Mouse (Mus musculus) urinary bladder, adult 2 months (tissue): ENCODE results near the gene Ube2u. TPM values are rescaled to one million over a fixed set of nuclear protein-coding genes. Genes with fewer than 3 reads are reported as not detected.
A peak's percentile ranks its signal among the peaks of the same experiment; 100 is the strongest.

Experiments used
- DNase-seq: peaks from one replicate; pipeline ENCODE4 v3.0.0; 2022; ENCODE audit warnings: low spot score
- polyA plus RNA-seq: library from polyadenylated mRNA; depleted of rRNA; stranded (reverse); fragments of >200 nt; gene quantifications from 2 replicates; pipeline ENCODE4 v1.2.3, GENCODE M21; 2012

The Ube2u gene
- polyA plus RNA-seq, 1 experiment: 0.12 TPM

DNA sequence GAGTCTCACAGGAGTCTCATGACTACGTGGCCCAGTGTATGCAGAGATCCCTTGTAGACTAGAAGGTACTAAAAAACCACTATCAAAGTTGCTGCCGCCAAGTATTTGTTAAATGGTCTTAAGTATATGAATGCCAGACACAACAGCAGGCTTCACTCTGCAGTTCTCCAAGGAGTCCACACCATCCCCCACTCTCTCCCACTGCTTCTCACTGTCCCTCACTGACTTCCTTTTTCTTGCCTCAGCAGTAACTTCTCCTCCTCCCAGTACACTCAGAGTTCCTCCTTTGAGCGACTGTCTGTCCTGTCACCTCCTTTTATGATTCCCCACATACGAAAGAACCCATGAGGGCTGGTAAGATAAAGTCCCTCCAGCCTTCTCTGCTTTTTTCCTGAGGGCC is 69.3 kb downstream of the Ube2u start:
- DNase-seq: no peak

GRCm38 (mm10) chr4:100553296-100553695 is 74.6 kb downstream of the Ube2u start:
- no peak for DNase-seq

- peak; percentile 54 for DNase-seq
These were observed 109.9 kb downstream of the Ube2u start for GRCm38 (mm10) chr4:100588236-100589206.

DNA sequence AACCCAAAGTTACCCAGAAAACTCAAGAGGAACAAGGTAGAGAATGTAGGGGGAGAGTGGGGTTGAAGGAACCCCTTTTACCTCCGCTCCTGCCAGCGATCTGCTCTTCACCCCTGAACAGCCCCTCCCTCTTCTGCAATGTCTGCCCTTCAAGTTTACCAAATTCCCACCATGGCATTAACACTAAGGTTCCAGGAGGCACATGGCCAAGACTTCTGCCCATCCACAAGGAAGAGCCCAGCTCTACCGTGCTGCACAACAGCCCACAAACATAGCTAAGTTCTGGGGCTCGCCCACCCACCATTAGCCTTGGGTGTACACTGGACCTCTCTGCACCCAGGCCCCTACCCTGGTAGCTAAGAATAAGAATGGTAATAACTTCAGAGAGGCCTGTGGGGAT is 117.1 kb downstream of the Ube2u start:
- DNase-seq: no peak

GRCm38 (mm10) chr4:100596630-100597029 is 118.0 kb downstream of the Ube2u start:
- DNase-seq: no peak

- DNase-seq: no peak
These were observed 118.4 kb downstream of the Ube2u start for GRCm38 (mm10) chr4:100597049-100597448.
